12 mouse cellular contexts compared by ENCODE assay signal in genomic region chr8:65138830-65139466, GRCm38 (mm10). TPM values are rescaled to one million over a fixed set of nuclear protein-coding genes. Genes with fewer than 3 reads are reported as not detected.
DNase-seq lines count a peak whose midpoint lies in the region.
"Had no signal": no experiment of that assay in that cellular context is flagged by ENCODE, and none has a peak within 500 bp of the region (broad histone marks: within the 10 kb centered on the region; RNA-seq: fewer than 3 reads in every experiment).

No protein-coding gene starts in this region.

- DNase-seq in embryo, embryonic 10.5 days (ENCODE audit: low spot score), result peak; percentile 37
- no peak for DNase-seq in embryo, embryonic 9.5 days (ENCODE audit: extremely low spot score)
- peak; percentile 14 to 35 for DNase-seq in left cerebral cortex, postnatal 14 days (ENCODE audit: low spot score in 2 of 2)
- DNase-seq in left cerebral cortex, postnatal 4 days, result no peak
- DNase-seq in Muller cell, postnatal 12 days (ENCODE audit: inconsistent ontology term), result peak; percentile 27
- peak; percentile 11 for DNase-seq in mesoderm, embryonic 11.5 days (ENCODE audit: low read depth, low spot score)
- DNase-seq in adrenal gland, postnatal 4 days (ENCODE audit: low spot score in 2 of 2), result no peak
- no peak for DNase-seq in right cerebral cortex, postnatal 25 days
- DNase-seq: B cell, adult 2 months had no signal

- intact Hi-C loops in left cerebral cortex, postnatal 14 days (cut with DNase I), result loop anchor here (2.0 to 5.0 kb wide), 2 partner anchors 1303 to 1358 kb away; no protein-coding TSS in a partner anchor
- intact Hi-C loops in left cerebral cortex, postnatal 4 days (cut with DNase I), result loop anchor here (5.0 kb wide), 2 partner anchors 1303 to 1358 kb away; no protein-coding TSS in a partner anchor

RNA-seq across cellular contexts. Expression of gene BC030870, which starts 9.6 kb away (rescaled TPM):
- not detected for total RNA-seq in left cerebral cortex, postnatal 14 days (2021)
- not detected for total RNA-seq in left cerebral cortex, postnatal 4 days (2021)
- not detected for total RNA-seq in adrenal gland, postnatal 4 days (2021)
- total RNA-seq: gastrocnemius, postnatal 4 days; layer of hippocampus, adult 18-20 months; megakaryocyte, adult 5-6 weeks had no signal

Comparison
In these comparisons a context has a peak if more than half of its experiments do, and no peak if none do; other contexts are left out.
1. DNase-seq: peak in embryo, embryonic 10.5 days (single experiment), left cerebral cortex, postnatal 14 days (2 of 2), Muller cell, postnatal 12 days (single experiment) and mesoderm, embryonic 11.5 days (single experiment); none in embryo, embryonic 9.5 days (single experiment), left cerebral cortex, postnatal 4 days (single experiment), adrenal gland, postnatal 4 days (0 of 2) and right cerebral cortex, postnatal 25 days (single experiment).